Mouse (Mus musculus) kidney, adult 2 months (tissue): ENCODE data around the gene Plekhg2.

Experiments used
- CTCF ChIP-seq: fragments of 200-500 bp; conservative IDR thresholded peaks from 2 replicates; pipeline ENCODE4 v1.5.1; 2011; ENCODE audit warnings: low read depth, mild to moderate bottlenecking, control low read depth, low read length, moderate library complexity, mixed read lengths; ENCODE audit not compliant: insufficient read depth, insufficient read length
- POLR2A ChIP-seq: fragments of 200-500 bp; IDR thresholded peaks from one replicate; pipeline ENCODE4 v1.6.1; 2011; ENCODE audit warnings: low read depth, low read length, control low read depth

DNA sequence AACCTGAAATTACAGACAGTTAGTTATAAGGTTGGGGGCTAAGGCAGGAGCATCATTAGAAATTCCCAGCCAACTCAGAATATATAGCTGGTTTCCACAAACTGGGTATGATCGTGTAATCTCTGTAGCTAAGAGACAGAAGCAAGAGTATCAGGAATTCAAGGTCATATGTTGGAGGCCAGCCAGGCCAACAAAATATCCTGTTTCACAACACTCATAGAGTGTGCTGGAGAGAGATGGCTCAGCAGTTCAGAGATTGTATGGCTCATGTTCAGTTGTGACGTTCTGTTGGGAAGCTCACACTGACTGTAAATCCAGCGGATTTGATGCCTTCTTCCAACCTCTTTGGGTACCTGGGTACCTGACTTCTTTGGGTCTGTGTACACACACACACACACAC, 24.7 kb downstream of the Plekhg2 start:
- TF ChIP-seq CTCF (no peak), POLR2A (no peak)
